Mouse (Mus musculus) heart, embryonic 10.5 days (tissue): ENCODE data around the gene Clec2i. TPM values are rescaled to one million over a fixed set of nuclear protein-coding genes. Genes with fewer than 3 reads are reported as not detected.

Experiments
- DNase-seq: peaks from one replicate; pipeline ENCODE4 v3.0.0-alpha.2; 2017; ENCODE audit warnings: low spot score
- H3K27ac ChIP-seq: fragments of 300-500 bp; sonication (generic); 2 replicates; pipeline ENCODE4 v1.5.1; 2016; ENCODE audit warnings: mild to moderate bottlenecking
- H3K27me3 ChIP-seq: fragments of 300-500 bp; sonication (generic); 2 replicates; pipeline ENCODE4 v1.6.1; 2016; ENCODE audit warnings: mild to moderate bottlenecking; ENCODE audit not compliant: poor library complexity, insufficient read depth, severe bottlenecking
- H3K36me3 ChIP-seq: fragments of 300-500 bp; sonication (generic); 2 replicates; pipeline ENCODE4 v1.6.1; 2016; ENCODE audit warnings: mild to moderate bottlenecking, moderate library complexity
- H3K4me1 ChIP-seq: fragments of 300-500 bp; sonication (generic); 2 replicates; pipeline ENCODE4 v1.6.1; 2016; ENCODE audit warnings: mild to moderate bottlenecking
- H3K4me3 ChIP-seq: fragments of 300-500 bp; sonication (generic); 2 replicates; pipeline ENCODE4 v1.5.1; 2016; ENCODE audit warnings: mild to moderate bottlenecking, moderate library complexity
- H3K9me3 ChIP-seq: fragments of 300-500 bp; sonication (generic); 2 replicates; pipeline ENCODE4 v1.6.1; 2016; ENCODE audit warnings: mild to moderate bottlenecking, moderate library complexity
- WGBS: fragments of 180-500 bp; shearing (Covaris S2); methylation state at CpG from one replicate; pipeline ENCODE4 v1.1.7; 2016; 5-methylcytosine and 5-hydroxymethylcytosine counted together
- microRNA-seq: library from miRNA; unstranded; fragments of <30 nt; microRNA quantifications from one replicate; pipeline ENCODE4, GENCODE M21; 2017
- polyA plus RNA-seq: library from polyadenylated mRNA; unstranded; fragments of >200 nt; fragmentation: Nextera tagmentation; extraction: Ambion mirVana; gene quantifications from 2 replicates; pipeline ENCODE4 v1.2.1, GENCODE M21; 2016

The Clec2i gene
- polyA plus RNA-seq, 1 experiment from 2014 or later, result not detected

DNA sequence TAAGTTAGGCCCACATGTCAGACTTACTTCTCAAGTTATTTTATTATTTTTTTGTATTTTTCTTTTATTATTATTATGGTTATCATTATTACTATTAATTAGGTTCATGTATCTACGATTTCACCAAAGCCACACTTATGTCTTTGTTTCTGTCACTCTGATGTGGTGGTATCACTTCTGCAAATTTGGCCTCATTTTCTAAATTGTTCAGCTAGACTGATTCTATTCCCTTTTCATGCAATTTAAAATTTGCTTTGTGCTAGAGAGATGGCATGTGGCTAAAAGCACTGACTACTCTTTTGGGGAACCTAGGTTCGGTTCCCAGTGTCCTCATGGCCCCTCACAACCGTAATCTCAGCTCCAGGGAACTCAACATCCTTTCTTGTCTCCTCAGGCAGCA is 58.2 kb downstream of the Clec2i start:
- H3K36me3 ChIP-seq, result no peaks in the 10 kb centered on the region
- no peak overlapping the region for H3K27ac ChIP-seq
- H3K4me1 ChIP-seq, result no peaks in the 10 kb centered on the region
- WGBS, result 70% methylated on average over 3 of the region's 3 CpGs
- DNase-seq, result no peak
- H3K9me3 ChIP-seq, result peaks cover 3% of the 10 kb centered on the region; the same call in 1 of the 2 replicates
- H3K4me3 ChIP-seq, result no peak overlapping the region
- H3K27me3 ChIP-seq, result no peaks in the 10 kb centered on the region

Small RNA genes within 50 kb of the gene (microRNA-seq; reads per million reads assigned to microRNA genes)
- gene Gm27336, result not detected

Other genes starting within 250 kb of the Clec2i start
- not detected in 2 replicates for gene Clec2h, start 225.2 kb upstream of the Clec2i start, polyA plus RNA-seq
- gene Klrb1, start 164.5 kb upstream of the Clec2i start, polyA plus RNA-seq, result not detected in 2 replicates
- gene Klrb1c, start 98.4 kb upstream of the Clec2i start, polyA plus RNA-seq, result 0.08 TPM in 1 of 2 replicates, not detected in the other
- not detected in 2 replicates for gene Gm44511, start 61.3 kb upstream of the Clec2i start, polyA plus RNA-seq
- gene Klrb1b, start 61.3 kb upstream of the Clec2i start, polyA plus RNA-seq, result not detected in 2 replicates
- 0.49 and 0.70 TPM in 2 replicates for gene BC035044, start 3.5 kb downstream of the Clec2i start, polyA plus RNA-seq
- not detected in 2 replicates for gene Clec2g, start 46.8 kb downstream of the Clec2i start, polyA plus RNA-seq
- gene Klrb1f, start 158.3 kb downstream of the Clec2i start, polyA plus RNA-seq, result not detected in 2 replicates
- gene Clec2e, start 213.3 kb downstream of the Clec2i start, polyA plus RNA-seq, result not detected in 2 replicates